Mouse (Mus musculus): ENCODE results near the gene Strn3. TPM values are rescaled to one million over a fixed set of nuclear protein-coding genes. Genes with fewer than 3 reads are reported as not detected.

Strn3 gene
- total and polyA plus RNA-seq, 3 experiments = 19.0 to 46.3 (median 29.4) TPM

GRCm38 (mm10) chr12:51729058-51729457 lies 37.4 kb upstream of the Strn3 start:
- Histone ChIP-seq H3K9ac (ENCODE audit: control insufficient read depth, low read depth, low read length, poor library complexity, severe bottlenecking) (no peak overlapping the region), H3K27me3 (ENCODE audit: control insufficient read depth in 1 of 2, insufficient read depth in 2 of 2, low read length in 2 of 2) (no peaks in the 10 kb centered on the region), H3K4me1 (ENCODE audit: control insufficient read depth in 1 of 2, insufficient read depth in 2 of 2, low read length in 2 of 2) (no peaks in the 10 kb centered on the region), H3K27ac (ENCODE audit: control insufficient read depth, low read depth, low read length) (no peak overlapping the region), H3K36me3 (ENCODE audit: control insufficient read depth in 1 of 2, insufficient read depth in 2 of 2, low read length in 2 of 2) (no peaks in the 10 kb centered on the region), H3K79me2 (ENCODE audit: control insufficient read depth, insufficient read depth, low read length, poor library complexity) (no peaks in the 10 kb centered on the region), H3K4me3 (ENCODE audit: control insufficient read depth in 1 of 2, insufficient read depth in 1 of 2, low read depth in 2 of 2, low read length in 2 of 2) (no peak overlapping the region), H3K9me3 (replicated peaks; ENCODE audit: insufficient read depth, low read length) (no peaks in the 10 kb centered on the region)
- no peak for DNase-seq (ENCODE audit: low read depth, low spot score)
- TF ChIP-seq CHD2 (IDR thresholded peaks at IDR 0.05; ENCODE audit: low read length) = no peak

DNA sequence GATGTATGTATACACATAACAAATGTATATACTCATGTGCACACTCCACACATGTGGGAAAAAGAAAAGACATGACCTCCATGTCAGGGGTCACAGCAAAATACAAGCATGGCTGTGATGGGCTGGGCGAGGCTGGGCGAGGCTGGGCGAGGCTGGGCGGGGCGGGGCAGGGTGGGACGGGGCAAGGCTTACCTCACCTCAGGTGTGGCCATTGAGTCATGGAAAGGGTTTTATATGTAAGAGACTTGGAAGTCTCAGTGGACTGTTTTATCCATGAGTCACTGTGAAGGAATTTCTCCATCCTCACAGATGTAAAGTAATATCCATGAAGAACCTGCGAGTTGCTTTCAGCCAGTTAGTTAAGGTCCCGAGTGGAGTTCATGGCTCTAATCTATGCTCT lies 30.1 kb upstream of the Strn3 start:
- no peak overlapping the region for H3K4me3 ChIP-seq (ENCODE audit: control insufficient read depth in 1 of 2, insufficient read depth in 1 of 2, low read depth in 2 of 2, low read length in 2 of 2)
- DNase-seq (ENCODE audit: low read depth, low spot score) = no peak
- H3K27me3 ChIP-seq (ENCODE audit: control insufficient read depth in 1 of 2, insufficient read depth in 2 of 2, low read length in 2 of 2) = no peaks in the 10 kb centered on the region
- H3K27ac ChIP-seq (ENCODE audit: control insufficient read depth, low read depth, low read length) = no peak overlapping the region
- no peaks in the 10 kb centered on the region for H3K9me3 ChIP-seq (replicated peaks; ENCODE audit: insufficient read depth, low read length)
- TF ChIP-seq RAD21 (IDR thresholded peaks at IDR 0.05; ENCODE audit: low read depth, low read length) = no peak
- no peak for TF ChIP-seq POLR2AphosphoS5 (IDR thresholded peaks at IDR 0.05; ENCODE audit: borderline replicate concordance, low read depth, low read length)
- TF ChIP-seq CTCF (IDR thresholded peaks at IDR 0.05 in 2 of 3, conservative IDR thresholded peaks at IDR 0.05 in 1 of 3; ENCODE audit: control insufficient read depth in 1 of 3, insufficient read depth in 1 of 3, low read depth in 2 of 3, low read length in 3 of 3, poor library complexity in 1 of 3, severe bottlenecking in 1 of 3) = no peak
- no peak for TF ChIP-seq CHD2 (IDR thresholded peaks at IDR 0.05; ENCODE audit: low read length)
- no peak for TF ChIP-seq MAZ (IDR thresholded peaks at IDR 0.05; ENCODE audit: low read depth, low read length)
- TF ChIP-seq RCOR1 (IDR thresholded peaks at IDR 0.05; ENCODE audit: low read depth, low read length) = no peak
- no peak overlapping the region for H3K9ac ChIP-seq (ENCODE audit: control insufficient read depth, low read depth, low read length, poor library complexity, severe bottlenecking)
- no peaks in the 10 kb centered on the region for H3K79me2 ChIP-seq (ENCODE audit: control insufficient read depth, insufficient read depth, low read length, poor library complexity)
- peaks cover 0 to 2% of the 10 kb centered on the region in 2 experiments; a peak in 1 of 4 replicates for H3K36me3 ChIP-seq (ENCODE audit: control insufficient read depth in 1 of 2, insufficient read depth in 2 of 2, low read length in 2 of 2)
- H3K4me1 ChIP-seq (ENCODE audit: control insufficient read depth in 1 of 2, insufficient read depth in 2 of 2, low read length in 2 of 2) = no peaks in the 10 kb centered on the region

DNA sequence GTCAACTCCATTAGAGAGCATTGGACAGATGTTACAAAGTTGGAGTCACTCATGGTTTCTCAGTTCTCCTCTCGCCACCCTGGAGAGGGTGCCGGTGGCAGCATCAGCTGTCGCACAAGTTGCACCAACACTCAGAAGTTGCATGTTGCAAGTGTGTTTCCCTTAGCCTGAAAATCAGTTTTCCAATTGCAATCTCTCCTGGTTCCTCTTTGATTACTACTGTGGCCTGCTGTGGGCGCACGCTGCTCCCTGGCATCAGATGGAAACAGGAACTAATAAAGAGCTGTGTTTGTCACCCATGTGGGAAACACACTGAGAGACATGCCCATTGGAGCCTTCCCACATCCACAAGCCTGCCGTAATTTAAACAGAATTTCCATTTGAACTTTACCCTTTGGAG lies 26.9 kb upstream of the Strn3 start:
- Histone ChIP-seq H3K9me3 (replicated peaks; ENCODE audit: insufficient read depth, low read length) (no peaks in the 10 kb centered on the region), H3K79me2 (ENCODE audit: control insufficient read depth, insufficient read depth, low read length, poor library complexity) (no peaks in the 10 kb centered on the region), H3K4me1 (ENCODE audit: control insufficient read depth in 1 of 2, insufficient read depth in 2 of 2, low read length in 2 of 2) (no peaks in the 10 kb centered on the region), H3K36me3 (ENCODE audit: control insufficient read depth in 1 of 2, insufficient read depth in 2 of 2, low read length in 2 of 2) (peaks cover 0 to 2% of the 10 kb centered on the region in 2 experiments; a peak in 1 of 4 replicates), H3K27ac (ENCODE audit: control insufficient read depth, low read depth, low read length) (no peak overlapping the region), H3K27me3 (ENCODE audit: control insufficient read depth in 1 of 2, insufficient read depth in 2 of 2, low read length in 2 of 2) (no peaks in the 10 kb centered on the region), H3K9ac (ENCODE audit: control insufficient read depth, low read depth, low read length, poor library complexity, severe bottlenecking) (no peak overlapping the region), H3K4me3 (ENCODE audit: control insufficient read depth in 1 of 2, insufficient read depth in 1 of 2, low read depth in 2 of 2, low read length in 2 of 2) (no peak overlapping the region)
- no peak for DNase-seq (ENCODE audit: low read depth, low spot score)
- no peak for TF ChIP-seq TBP (IDR thresholded peaks at IDR 0.05; ENCODE audit: low read depth, low read length)
- peak; percentile 20; the same call in 1 of the 2 replicates for TF ChIP-seq RCOR1 (IDR thresholded peaks at IDR 0.05; ENCODE audit: low read depth, low read length)
- no peak for TF ChIP-seq ZKSCAN1 (IDR thresholded peaks at IDR 0.05; ENCODE audit: low read depth, low read length)
- TF ChIP-seq MXI1 (IDR thresholded peaks at IDR 0.05; ENCODE audit: low read depth, low read length) = no peak
- TF ChIP-seq E2F4 (IDR thresholded peaks at IDR 0.05; ENCODE audit: borderline replicate concordance, low read depth, low read length) = no peak
- TF ChIP-seq UBTF (IDR thresholded peaks at IDR 0.05; ENCODE audit: borderline replicate concordance, insufficient read depth, low read depth, low read length) = no peak
